Mouse (Mus musculus) heart, adult 18-20 months (tissue): ENCODE results near the gene Tnnt1. TPM values are rescaled to one million over a fixed set of nuclear protein-coding genes. Genes with fewer than 3 reads are reported as not detected.

ENCODE experiments used
- DNase-seq, 2 experiments: peaks; one replicate each; pipeline ENCODE4 v3.0.0; 2021 to 2022; ENCODE audit warnings: mixed read lengths in 1 of 2
- total RNA-seq, 2 experiments: library from RNA; stranded (reverse); gene quantifications; 2 replicates each; pipeline ENCODE4 v1.2.3; 2021

The Tnnt1 gene
- total RNA-seq, 2 experiments from 2014 or later = 20.9 to 22.2 TPM

- DNase-seq = no peak
Measured at GRCm38 (mm10) chr7:4497271-4497903, 18.8 kb downstream of the Tnnt1 start.

GRCm38 (mm10) chr7:4496468-4496867 lies 19.7 kb downstream of the Tnnt1 start:
- no peak for DNase-seq

GRCm38 (mm10) chr7:4493991-4494390 lies 22.2 kb downstream of the Tnnt1 start:
- no peak for DNase-seq

- peak in 1 of 2 experiments; percentile 68 for DNase-seq
Measured at GRCm38 (mm10) chr7:4492284-4493224, 23.6 kb downstream of the Tnnt1 start.

GRCm38 (mm10) chr7:4491308-4491707 lies 24.9 kb downstream of the Tnnt1 start:
- DNase-seq = peak; percentile 68 to 88

- DNase-seq = no peak
Measured at GRCm38 (mm10) chr7:4482281-4482680, 33.9 kb downstream of the Tnnt1 start.

- DNase-seq = peak in 1 of 2 experiments; percentile 65
Measured at GRCm38 (mm10) chr7:4479674-4480073, 36.5 kb downstream of the Tnnt1 start.

- no peak for DNase-seq
Measured at GRCm38 (mm10) chr7:4478796-4479291, 37.3 kb downstream of the Tnnt1 start.

- DNase-seq = peak; percentile 86 to 92
Measured at GRCm38 (mm10) chr7:4478021-4478795, 38.0 kb downstream of the Tnnt1 start.

- no peak for DNase-seq
Measured at GRCm38 (mm10) chr7:4473940-4474339, 42.2 kb downstream of the Tnnt1 start.

- peak; percentile 87 to 93 for DNase-seq
Measured at GRCm38 (mm10) chr7:4471179-4471555, 45.0 kb downstream of the Tnnt1 start.

- peak; percentile 71 to 81 for DNase-seq
Measured at GRCm38 (mm10) chr7:4470275-4471178, 45.7 kb downstream of the Tnnt1 start.

GRCm38 (mm10) chr7:4467801-4468200 lies 48.4 kb downstream of the Tnnt1 start:
- DNase-seq = peak in 1 of 2 experiments; percentile 2

- DNase-seq = no peak
Measured at GRCm38 (mm10) chr7:4464194-4464824, 51.9 kb downstream of the Tnnt1 start.

GRCm38 (mm10) chr7:4460576-4461434 lies 55.4 kb downstream of the Tnnt1 start, which contains the start of gene Eps8l1:
Eps8l1 (plus strand) TSS chr7:4460674.
- DNase-seq = no peak
